30 mouse cellular contexts compared by ENCODE assay signal in genomic region chr11:44466949-44467442, GRCm38 (mm10). TPM values are rescaled to one million over a fixed set of nuclear protein-coding genes. Genes with fewer than 3 reads are reported as not detected.
DNase-seq lines count a peak whose midpoint lies in the region; ATAC-seq and TF ChIP-seq lines count a peak whose summit lies in the region.
"Had no signal": no experiment of that assay in that cellular context is flagged by ENCODE, and none has a peak within 500 bp of the region (broad histone marks: within the 10 kb centered on the region; RNA-seq: fewer than 3 reads in every experiment).

No protein-coding gene starts in this region.

- TF ChIP-seq POLR2A in MEL (IDR thresholded peaks at IDR 0.05; ENCODE audit: control insufficient read depth in 1 of 2, insufficient read depth in 1 of 2, low read depth in 1 of 2, low read length in 2 of 2, poor library complexity in 1 of 2) = no peak

- H3K27me3 ChIP-seq in MEL (ENCODE audit: control insufficient read depth in 1 of 2, insufficient read depth in 2 of 2, low read length in 2 of 2) = no peaks in the 10 kb centered on the region
- H3K27me3 ChIP-seq in liver, embryonic 14.5 days (ENCODE audit: control insufficient read depth, insufficient read depth, low read length) = no peaks in the 10 kb centered on the region
- H3K27me3 ChIP-seq in midbrain, embryonic 11.5 days (ENCODE audit: control insufficient read depth, insufficient read depth, low read length) = no peaks in the 10 kb centered on the region
- H3K27me3 ChIP-seq: embryonic facial prominence, embryonic 12.5 days; forebrain, embryonic 15.5 days; heart, embryonic 13.5 days; hindbrain, embryonic 15.5 days; kidney, embryonic 15.5 days; limb, embryonic 12.5 days; neural tube, embryonic 15.5 days; stomach, embryonic 15.5 days had no signal

- TF ChIP-seq CTCF in MEL (IDR thresholded peaks at IDR 0.05 in 2 of 3, conservative IDR thresholded peaks at IDR 0.05 in 1 of 3; ENCODE audit: control insufficient read depth in 1 of 3, insufficient read depth in 1 of 3, low read depth in 2 of 3, low read length in 3 of 3, poor library complexity in 1 of 3, severe bottlenecking in 1 of 3) = no peak
- TF ChIP-seq CTCF in liver, embryonic 14.5 days (IDR thresholded peaks at IDR 0.05; ENCODE audit: low read depth) = no peak
- TF ChIP-seq CTCF in left cerebral cortex, adult 2 months (IDR thresholded peaks at IDR 0.05) = no peak

- WGBS in liver, embryonic 14.5 days (ENCODE audit: insufficient replicate concordance) = 32% methylated on average over 6 of the region's 6 CpGs
- 84% methylated on average over 6 of the region's 6 CpGs for WGBS in midbrain, embryonic 11.5 days

- H3K9ac ChIP-seq in MEL (ENCODE audit: control insufficient read depth, low read depth, low read length, poor library complexity, severe bottlenecking) = no peak overlapping the region
- H3K9ac ChIP-seq in liver, embryonic 14.5 days (replicated peaks) = 0 out of 2 replicates have a peak overlapping the region, but pooled peaks have one; percentile 31
- no peak overlapping the region for H3K9ac ChIP-seq in midbrain, embryonic 11.5 days (ENCODE audit: low read length)
- H3K9ac ChIP-seq: embryonic facial prominence, embryonic 12.5 days; forebrain, embryonic 15.5 days; heart, embryonic 13.5 days; hindbrain, embryonic 15.5 days; kidney, embryonic 15.5 days; limb, embryonic 12.5 days; neural tube, embryonic 15.5 days; stomach, embryonic 15.5 days had no signal

- peaks cover 0 to 23% of the 10 kb centered on the region in 2 experiments; a peak in 2 of 4 replicates for H3K36me3 ChIP-seq in MEL (ENCODE audit: control insufficient read depth in 1 of 2, insufficient read depth in 2 of 2, low read length in 2 of 2)
- peaks cover 18% of the 10 kb centered on the region for H3K36me3 ChIP-seq in liver, embryonic 14.5 days (replicated peaks; ENCODE audit: control insufficient read depth, insufficient read depth, low read depth)
- H3K36me3 ChIP-seq in midbrain, embryonic 11.5 days (ENCODE audit: control insufficient read depth, insufficient read depth, low read length) = peaks cover 2% of the 10 kb centered on the region; the same call in 1 of the 2 replicates

- H3K4me3 ChIP-seq in MEL (ENCODE audit: control insufficient read depth in 1 of 2, insufficient read depth in 1 of 2, low read depth in 2 of 2, low read length in 2 of 2) = no peak overlapping the region
- no peak overlapping the region for H3K4me3 ChIP-seq in liver, embryonic 14.5 days (ENCODE audit: insufficient read depth in 1 of 2, low read depth in 2 of 2, low read length in 2 of 2)
- H3K4me3 ChIP-seq in midbrain, embryonic 11.5 days (ENCODE audit: low read depth, low read length) = no peak overlapping the region
- H3K4me3 ChIP-seq in left cerebral cortex, adult 2 months = no peak overlapping the region
- H3K4me3 ChIP-seq: embryonic facial prominence, embryonic 12.5 days; forebrain, embryonic 10.5 days; forebrain, embryonic 15.5 days; gastrocnemius, adult 2 months; heart, embryonic 13.5 days; hindbrain, embryonic 10.5 days; hindbrain, embryonic 15.5 days; kidney, embryonic 15.5 days; limb, embryonic 12.5 days; megakaryocyte, embryonic 14.5 days; neural tube, embryonic 15.5 days; stomach, embryonic 15.5 days had no signal

- H3K4me2 ChIP-seq in liver, embryonic 14.5 days (ENCODE audit: low read depth) = peak overlapping the region; percentile 47
- no peak overlapping the region for H3K4me2 ChIP-seq in midbrain, embryonic 11.5 days
- H3K4me2 ChIP-seq: embryonic facial prominence, embryonic 12.5 days; forebrain, embryonic 15.5 days; heart, embryonic 13.5 days; hindbrain, embryonic 15.5 days; kidney, embryonic 15.5 days; limb, embryonic 12.5 days; neural tube, embryonic 15.5 days; stomach, embryonic 15.5 days had no signal

- ATAC-seq in liver, embryonic 14.5 days (ENCODE audit: insufficient read depth) = no peak
- no peak for ATAC-seq in midbrain, embryonic 11.5 days (ENCODE audit: low FRiP score)
- ATAC-seq: forebrain, embryonic 15.5 days; inflammation-experienced regulatory T-cells, adult 6 months; lung, postnatal 0 days had no signal

- H3K79me2 ChIP-seq in MEL (ENCODE audit: control insufficient read depth, insufficient read depth, low read length, poor library complexity) = peaks cover 5% of the 10 kb centered on the region; the same call in 1 of the 2 replicates

- no peak for TF ChIP-seq RAD21 in MEL (IDR thresholded peaks at IDR 0.05; ENCODE audit: low read depth, low read length)

- TF ChIP-seq EP300 in MEL (IDR thresholded peaks at IDR 0.05; ENCODE audit: low read depth in 1 of 2, low read length in 2 of 2) = no peak
- TF ChIP-seq EP300 in liver, embryonic 14.5 days (IDR thresholded peaks at IDR 0.05; ENCODE audit: low read depth) = no peak

- intact Hi-C loops in heart, postnatal 25 days (cut with DNase I) = no loop called here
- intact Hi-C loops in left cerebral cortex, adult 2 months (cut with DNase I) = no loop called here

- peaks cover 2 to 18% of the 10 kb centered on the region in 2 experiments; a peak in 3 of 4 replicates for H3K4me1 ChIP-seq in MEL (ENCODE audit: control insufficient read depth in 1 of 2, insufficient read depth in 2 of 2, low read length in 2 of 2)
- peaks cover 35 to 37% of the 10 kb centered on the region in 2 experiments for H3K4me1 ChIP-seq in liver, embryonic 14.5 days (replicated peaks; ENCODE audit: control insufficient read depth in 2 of 2, insufficient read depth in 2 of 2, low read length in 1 of 2)
- peaks cover 11% of the 10 kb centered on the region for H3K4me1 ChIP-seq in midbrain, embryonic 11.5 days (ENCODE audit: control insufficient read depth, insufficient read depth, low read length)

- H3K27ac ChIP-seq in MEL (ENCODE audit: control insufficient read depth, low read depth, low read length) = no peak overlapping the region; the same call in 1 of the 2 replicates
- peak overlapping the region; percentile 67 for H3K27ac ChIP-seq in liver, embryonic 14.5 days
- H3K27ac ChIP-seq in midbrain, embryonic 11.5 days (ENCODE audit: low read depth, low read length) = no peak overlapping the region
- H3K27ac ChIP-seq in left cerebral cortex, adult 2 months = no peak overlapping the region
- H3K27ac ChIP-seq: embryonic facial prominence, embryonic 12.5 days; forebrain, embryonic 10.5 days; forebrain, embryonic 15.5 days; gastrocnemius, adult 2 months; heart, embryonic 13.5 days; hindbrain, embryonic 10.5 days; hindbrain, embryonic 15.5 days; kidney, embryonic 15.5 days; limb, embryonic 12.5 days; neural tube, embryonic 15.5 days; stomach, embryonic 15.5 days had no signal

- H3K9me3 ChIP-seq in MEL (replicated peaks; ENCODE audit: insufficient read depth, low read length) = no peaks in the 10 kb centered on the region
- no peaks in the 10 kb centered on the region for H3K9me3 ChIP-seq in liver, embryonic 14.5 days (ENCODE audit: control insufficient read depth, low read length)
- no peaks in the 10 kb centered on the region for H3K9me3 ChIP-seq in midbrain, embryonic 11.5 days (ENCODE audit: control insufficient read depth, low read length)
- H3K9me3 ChIP-seq: embryonic facial prominence, embryonic 12.5 days; forebrain, embryonic 10.5 days; forebrain, embryonic 15.5 days; heart, embryonic 13.5 days; hindbrain, embryonic 10.5 days; hindbrain, embryonic 15.5 days; kidney, embryonic 15.5 days; limb, embryonic 12.5 days; megakaryocyte, embryonic 14.5 days; neural tube, embryonic 15.5 days; stomach, embryonic 15.5 days had no signal

- DNase-seq in heart, adult 11 months = peak; percentile 52
- no peak for DNase-seq in heart, postnatal 25 days (ENCODE audit: low spot score)
- peak; percentile 50 for DNase-seq in MEL (ENCODE audit: low read depth, low spot score)
- peak in 1 of 3 experiments; percentile 23 for DNase-seq in liver, embryonic 14.5 days (ENCODE audit: low read depth in 3 of 3, low spot score in 3 of 3)
- peak; percentile 27 for DNase-seq in natural killer cell, adult 2 months (ENCODE audit: low spot score in 2 of 2)
- DNase-seq in midbrain, embryonic 11.5 days (ENCODE audit: low spot score, missing footprints) = no peak
- DNase-seq in left cerebral cortex, adult 2 months (ENCODE audit: extremely low spot score in 1 of 2, low spot score in 2 of 2) = no peak
- DNase-seq: adrenal gland, postnatal 25 days; cerebellum, adult 8-10 months; cerebellum, postnatal 25 days; embryo, embryonic 11 days; gastrocnemius, adult 2 months; heart, postnatal 10 days; kidney, adult 18-20 months; kidney, postnatal 25 days; lung, postnatal 4 days; midbrain, embryonic 14.5 days had no signal

TF ChIP-seq in MEL, 35 proteins besides CTCF, POLR2A, EP300 and RAD21 (continues in another document):
- TF ChIP-seq MAZ (IDR thresholded peaks at IDR 0.05; ENCODE audit: low read depth, low read length) (no peak), ETS1 (IDR thresholded peaks at IDR 0.05; ENCODE audit: low read depth, low read length) (no peak), ZC3H11A (IDR thresholded peaks at IDR 0.05; ENCODE audit: low read depth, low read length) (no peak), SIN3A (IDR thresholded peaks at IDR 0.05; ENCODE audit: low read length) (no peak), HCFC1 (IDR thresholded peaks at IDR 0.05; ENCODE audit: low read depth, low read length) (no peak), NRF1 (IDR thresholded peaks at IDR 0.05; ENCODE audit: insufficient read depth, low read depth, low read length, poor library complexity, severe bottlenecking) (no peak), MAX (IDR thresholded peaks at IDR 0.05; ENCODE audit: low read length) (peak; percentile 51; the same call in 1 of the 2 replicates), MXI1 (IDR thresholded peaks at IDR 0.05; ENCODE audit: low read depth, low read length) (peak; percentile 40; the same call in 1 of the 2 replicates)

RNA-seq across cellular contexts. Expression of gene Ublcp1, which starts 3.3 kb away (rescaled TPM):
- total RNA-seq in heart, postnatal 25 days (2021) = 10 to 100 TPM; 36.9 to 48.7 TPM
- total RNA-seq in MEL (2012; rRNA removed) = 18.8 and 21.1 TPM in 2 replicates
- 10 to 100 TPM in 1 of 2 experiments, not detected in 1; 22.2 TPM for polyA plus RNA-seq in MEL (2012; ENCODE audit: insufficient read depth in 1 of 2, insufficient read length in 2 of 2, low read depth in 1 of 2, low replicate concordance in 2 of 2, missing spikeins in 1 of 2)
- polyA plus RNA-seq in liver, embryonic 14.5 days (2012; rRNA removed) = 17.2 and 30.4 TPM in 2 replicates
- 46.6 and 49.1 TPM in 2 replicates for polyA plus RNA-seq in liver, embryonic 14.5 days (2014; fragmentation: Nextera tagmentation; extraction: Ambion mirVana)
- 79.2 and 85.3 TPM in 2 replicates for polyA plus RNA-seq in midbrain, embryonic 11.5 days (2014; fragmentation: Nextera tagmentation; extraction: Ambion mirVana)
- total RNA-seq in left cerebral cortex, adult 2 months (2021) = 10 to 100 TPM; 45.7 to 50.1 TPM

RNA-seq across cellular contexts. Expression of gene Rnf145, which starts 51.8 kb away (rescaled TPM):
- total RNA-seq in heart, postnatal 25 days (2021) = 10 to 100 TPM; 13.8 to 19.8 TPM
- total RNA-seq in MEL (2012; rRNA removed) = 74.9 and 94.1 TPM in 2 replicates
- polyA plus RNA-seq in MEL (2012; ENCODE audit: insufficient read depth in 1 of 2, insufficient read length in 2 of 2, low read depth in 1 of 2, low replicate concordance in 2 of 2, missing spikeins in 1 of 2) = 10 to 100 TPM in 1 of 2 experiments, not detected in 1; 73.5 TPM
- 40.8 and 45.8 TPM in 2 replicates for polyA plus RNA-seq in liver, embryonic 14.5 days (2012; rRNA removed)
- polyA plus RNA-seq in liver, embryonic 14.5 days (2014; fragmentation: Nextera tagmentation; extraction: Ambion mirVana) = 49.0 and 54.7 TPM in 2 replicates
- 150 and 154 TPM in 2 replicates for polyA plus RNA-seq in midbrain, embryonic 11.5 days (2014; fragmentation: Nextera tagmentation; extraction: Ambion mirVana)
- total RNA-seq in left cerebral cortex, adult 2 months (2021) = 10 to 100 TPM; 82.0 to 97.8 TPM

Comparison
In these comparisons a context has a peak if more than half of its experiments do, and no peak if none do; other contexts are left out.
1. DNase-seq: peak in heart, adult 11 months (single experiment), MEL (single experiment) and natural killer cell, adult 2 months (2 of 2); none in heart, postnatal 25 days (single experiment), midbrain, embryonic 11.5 days (single experiment) and left cerebral cortex, adult 2 months (0 of 2).